ENCODE assay signal across 8 mouse cellular contexts in the genomic region with DNA sequence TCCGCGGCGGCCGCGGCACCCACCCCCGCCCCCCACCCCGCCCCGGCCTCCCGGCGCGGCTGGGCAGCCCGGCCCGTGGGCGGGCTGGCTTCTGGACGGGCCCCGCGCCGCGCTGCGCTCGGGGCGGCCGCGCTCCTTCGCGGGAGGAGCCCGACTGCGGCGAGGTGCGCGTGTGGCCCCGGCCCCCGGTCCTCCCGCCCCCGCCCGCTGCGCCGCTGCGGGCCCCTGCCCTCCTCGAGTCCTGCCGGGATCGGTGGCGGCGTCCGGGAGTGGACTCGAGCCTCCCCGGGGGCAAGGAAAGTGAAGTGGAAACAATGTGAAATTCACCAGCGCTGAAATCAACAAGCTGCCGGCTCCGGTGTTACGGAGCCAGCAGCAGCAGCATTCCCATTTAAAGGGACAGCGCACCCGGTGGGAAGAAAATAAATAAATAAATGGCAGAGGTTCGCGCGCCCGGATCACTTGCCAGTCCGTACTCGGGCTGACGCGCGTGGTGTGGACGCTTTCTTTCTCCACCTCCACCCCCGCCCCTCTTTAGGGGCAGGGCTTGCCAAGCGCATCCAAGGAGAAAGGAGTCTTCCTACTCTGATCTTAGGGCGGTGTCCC. TPM values are rescaled to one million over a fixed set of nuclear protein-coding genes. Genes with fewer than 3 reads are reported as not detected.
DNase-seq lines count a peak whose midpoint lies in the region; ATAC-seq and TF ChIP-seq lines count a peak whose summit lies in the region.

No protein-coding gene starts in this region.

- peak overlapping the region; percentile 74 for H3K9ac ChIP-seq in forebrain, embryonic 16.5 days (replicated peaks; ENCODE audit: low read depth, low read length)
- peak overlapping the region; percentile 53 for H3K9ac ChIP-seq in liver, embryonic 16.5 days (ENCODE audit: low read depth, low read length)

- intact Hi-C loops in heart, postnatal 10 days (cut with DNase I), result loop anchor here (2.0 to 5.0 kb wide), 4 partner anchors 53 to 648 kb away; partner anchors contain the start of gene Opa1

- peak overlapping the region; percentile 90 for H3K4me3 ChIP-seq in E14TG2a.4 (replicated peaks; ENCODE audit: low read length)
- H3K4me3 ChIP-seq in forebrain, embryonic 16.5 days (replicated peaks; ENCODE audit: low read length), result peak overlapping the region; percentile 65
- peak overlapping the region; percentile 63 for H3K4me3 ChIP-seq in liver, embryonic 16.5 days (ENCODE audit: low read depth, low read length)
- peak overlapping the region; percentile 71 for H3K4me3 ChIP-seq in olfactory bulb, adult 2 months (ENCODE audit: insufficient read depth, low read depth, low read length)

- peaks cover 8% of the 10 kb centered on the region for H3K27me3 ChIP-seq in E14TG2a.4 (ENCODE audit: insufficient read depth, low read length)
- peaks cover 10% of the 10 kb centered on the region for H3K27me3 ChIP-seq in forebrain, embryonic 16.5 days (replicated peaks; ENCODE audit: control insufficient read depth, insufficient read depth, low read length)
- peaks cover 30% of the 10 kb centered on the region for H3K27me3 ChIP-seq in liver, embryonic 16.5 days (ENCODE audit: control insufficient read depth, insufficient read depth, low read depth, low read length)

- no peaks in the 10 kb centered on the region for H3K9me3 ChIP-seq in E14TG2a.4 (ENCODE audit: low read length)
- no peaks in the 10 kb centered on the region for H3K9me3 ChIP-seq in forebrain, embryonic 16.5 days (ENCODE audit: control insufficient read depth, low read length)
- H3K9me3 ChIP-seq in liver, embryonic 16.5 days (replicated peaks; ENCODE audit: control insufficient read depth, low read length), result no peaks in the 10 kb centered on the region

- peaks cover 62% of the 10 kb centered on the region for H3K4me1 ChIP-seq in E14TG2a.4 (replicated peaks; ENCODE audit: low read depth, low read length)
- peaks cover 26% of the 10 kb centered on the region for H3K4me1 ChIP-seq in forebrain, embryonic 16.5 days (replicated peaks; ENCODE audit: control insufficient read depth, insufficient read depth, low read length)
- H3K4me1 ChIP-seq in liver, embryonic 16.5 days (ENCODE audit: control insufficient read depth, low read depth, low read length), result no peaks in the 10 kb centered on the region; the same call in 1 of the 2 replicates
- peaks cover 8% of the 10 kb centered on the region for H3K4me1 ChIP-seq in olfactory bulb, adult 2 months (ENCODE audit: control insufficient read depth, insufficient read depth, low read length)

- DNase-seq in heart, postnatal 10 days, result peak; percentile 78
- DNase-seq in kidney, postnatal 4 days, result peak; percentile 68 to 79
- no peak for DNase-seq in natural killer cell, adult 2 months (ENCODE audit: low spot score in 2 of 2)

- under 1% methylated on average over 57 of the region's 66 CpGs for WGBS in forebrain, embryonic 16.5 days
- WGBS in liver, embryonic 16.5 days (ENCODE audit: insufficient replicate concordance), result under 1% methylated on average over 58 of the region's 66 CpGs
- under 1% methylated on average over 66 of the region's 66 CpGs for WGBS in olfactory bulb, adult 2 months

- peak overlapping the region; percentile 69 for H3K4me2 ChIP-seq in forebrain, embryonic 16.5 days (ENCODE audit: low read length)
- H3K4me2 ChIP-seq in liver, embryonic 16.5 days (ENCODE audit: low read depth, low read length), result peak overlapping the region; percentile 53

- TF ChIP-seq POLR2A in olfactory bulb, adult 2 months (IDR thresholded peaks at IDR 0.05; ENCODE audit: insufficient read depth, low read depth, low read length), result no peak

- peak; percentile 70 for ATAC-seq in cerebellum, adult (ENCODE audit: insufficient number of reproducible peaks, low FRiP score, low TSS enrichment)
- peak; percentile 62 for ATAC-seq in forebrain, embryonic 16.5 days
- peak; percentile 69 for ATAC-seq in liver, embryonic 16.5 days (ENCODE audit: low read depth)

- H3K36me3 ChIP-seq in E14TG2a.4 (ENCODE audit: insufficient read depth, low read length), result peaks cover 19% of the 10 kb centered on the region
- no peaks in the 10 kb centered on the region for H3K36me3 ChIP-seq in forebrain, embryonic 16.5 days (ENCODE audit: control insufficient read depth, insufficient read depth)
- H3K36me3 ChIP-seq in liver, embryonic 16.5 days (ENCODE audit: control insufficient read depth, insufficient read depth), result no peaks in the 10 kb centered on the region

- TF ChIP-seq CTCF in E14TG2a.4 (conservative IDR thresholded peaks at IDR 0.05; ENCODE audit: low read length), result no peak
- TF ChIP-seq CTCF in olfactory bulb, adult 2 months (IDR thresholded peaks at IDR 0.05; ENCODE audit: insufficient read depth, low read depth, low read length), result no peak

- peak overlapping the region; percentile 79 for H3K27ac ChIP-seq in forebrain, embryonic 16.5 days (ENCODE audit: low read length)
- peak overlapping the region; percentile 66 for H3K27ac ChIP-seq in liver, embryonic 16.5 days (ENCODE audit: low read length)
- no peak overlapping the region for H3K27ac ChIP-seq in olfactory bulb, adult 2 months (ENCODE audit: insufficient read depth, low read depth, low read length)

RNA-seq across cellular contexts. Expression of gene Mb21d2, which starts 0.3 kb away (rescaled TPM):
- polyA plus RNA-seq in forebrain, embryonic 16.5 days (2015; fragmentation: Nextera tagmentation; extraction: Ambion mirVana), result 7.9 and 9.6 TPM in 2 replicates
- total RNA-seq in heart, postnatal 10 days (2021), result 10 to 100 TPM in 1 of 2 experiments, 1 to 10 TPM in 1; 7.4 to 11.9 TPM
- polyA plus RNA-seq in liver, embryonic 16.5 days (2015; fragmentation: Nextera tagmentation; extraction: Ambion mirVana), result 1.5 and 1.6 TPM in 2 replicates
- polyA plus RNA-seq in olfactory bulb, adult 2 months (2012; ENCODE audit: insufficient read depth, insufficient read length, low replicate concordance, missing spikeins), result not detected in 2 replicates

Comparison
In these comparisons a context has a peak if more than half of its experiments do, and no peak if none do; other contexts are left out.
1. DNase-seq: peak in heart, postnatal 10 days (2 of 2) and kidney, postnatal 4 days (2 of 2); none in natural killer cell, adult 2 months (0 of 2).
2. Peak in every context shown above with its lines, with median percentiles within 50 percentile points of each other: H3K4me3 ChIP-seq and ATAC-seq.